Mouse (Mus musculus): Measurements from ENCODE around the gene Senp7. TPM values are rescaled to one million over a fixed set of nuclear protein-coding genes. Genes with fewer than 3 reads are reported as not detected.
"Not testable (repeated sequence)": the region's sequence is repeated elsewhere in the genome, so short reads cannot be mapped to it uniquely, and the experiment has no call there.

Senp7 gene
- polyA plus RNA-seq, 1 experiment from 2014 or later = 37.4 TPM

DNA sequence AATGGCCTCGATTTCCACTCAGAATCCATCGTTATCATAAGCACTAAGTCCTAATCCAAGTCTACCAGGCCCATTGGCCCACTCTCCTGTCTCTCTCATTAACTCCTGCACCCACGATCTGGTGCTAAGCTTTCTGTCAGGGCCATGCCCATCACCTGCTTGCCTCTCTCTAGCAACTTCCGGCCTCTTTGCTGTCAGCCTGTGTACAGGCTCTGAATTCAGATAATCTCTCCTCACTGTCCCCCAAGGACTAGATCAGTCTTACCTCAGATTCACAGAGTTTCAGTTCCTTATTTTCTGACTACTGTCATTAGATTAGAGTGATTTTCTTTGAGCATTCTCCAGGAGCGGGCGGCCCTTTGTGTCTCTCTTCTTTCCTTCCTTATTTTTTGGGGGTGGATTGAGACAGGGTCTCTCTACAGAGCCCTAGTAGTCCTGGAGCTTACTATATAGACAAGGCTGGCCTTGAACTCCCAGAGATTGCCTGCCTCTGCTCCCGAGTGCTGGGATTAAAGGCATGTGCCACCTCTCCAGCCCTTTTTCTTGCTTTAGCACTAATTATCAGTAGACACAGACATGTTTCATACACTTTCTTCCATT, 14.0 kb downstream of the Senp7 start:
- no peaks in the 10 kb centered on the region for H3K36me3 ChIP-seq (ENCODE audit: control insufficient read depth, insufficient read depth, low read length)
- peaks cover 7% of the 10 kb centered on the region; the same call in 1 of the 2 replicates for H3K4me1 ChIP-seq (ENCODE audit: control insufficient read depth, insufficient read depth, low read length)
- ATAC-seq (ENCODE audit: low FRiP score) = no peak
- H3K9me3 ChIP-seq (ENCODE audit: control insufficient read depth, low read length) = no peaks in the 10 kb centered on the region
- DNase-seq (ENCODE audit: low spot score, missing footprints) = peak; percentile 41
- 78% methylated on average over 7 of the region's 7 CpGs for WGBS
- H3K4me2 ChIP-seq = no peak overlapping the region
- no peak overlapping the region for H3K27ac ChIP-seq (ENCODE audit: low read depth, low read length)
- H3K27me3 ChIP-seq (ENCODE audit: control insufficient read depth, insufficient read depth, low read length) = peaks cover 3% of the 10 kb centered on the region; the same call in 1 of the 2 replicates
- no peak overlapping the region for H3K4me3 ChIP-seq (ENCODE audit: low read depth, low read length)
- no peak overlapping the region for H3K9ac ChIP-seq (ENCODE audit: low read length)

DNA sequence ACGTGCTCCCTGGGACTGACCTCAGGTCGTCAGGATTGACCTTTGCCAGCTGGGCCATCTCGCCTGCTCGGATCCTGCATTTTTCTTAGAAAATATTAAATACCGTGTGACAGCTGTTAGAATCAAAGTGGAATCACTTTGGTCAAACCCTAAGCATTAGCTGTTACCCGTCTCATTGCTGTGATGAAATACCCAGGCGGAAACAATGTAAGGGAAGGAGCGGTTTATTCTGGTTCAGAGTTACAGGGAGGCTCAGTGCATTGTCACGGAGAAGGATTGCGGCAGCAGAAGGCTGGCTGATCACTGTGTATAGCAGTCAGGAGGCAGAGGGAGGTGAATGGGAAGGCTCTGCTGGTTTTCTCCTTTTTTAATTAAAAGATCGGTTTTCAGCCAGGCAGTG, 14.8 kb downstream of the Senp7 start:
- H3K36me3 ChIP-seq (ENCODE audit: control insufficient read depth, insufficient read depth, low read length) = no peaks in the 10 kb centered on the region
- ATAC-seq (ENCODE audit: low FRiP score) (peak; percentile 22), DNase-seq (ENCODE audit: low spot score, missing footprints) (peak; percentile 81)
- H3K27me3 ChIP-seq (ENCODE audit: control insufficient read depth, insufficient read depth, low read length) = peaks cover 3% of the 10 kb centered on the region; the same call in 1 of the 2 replicates
- WGBS = 42% methylated on average over 11 of the region's 11 CpGs
- H3K4me3 ChIP-seq (ENCODE audit: low read depth, low read length) = no peak overlapping the region
- H3K27ac ChIP-seq (ENCODE audit: low read depth, low read length) = no peak overlapping the region
- H3K4me2 ChIP-seq = no peak overlapping the region
- H3K9ac ChIP-seq (ENCODE audit: low read length) = no peak overlapping the region
- peaks cover 2% of the 10 kb centered on the region; the same call in 1 of the 2 replicates for H3K4me1 ChIP-seq (ENCODE audit: control insufficient read depth, insufficient read depth, low read length)
- H3K9me3 ChIP-seq (ENCODE audit: control insufficient read depth, low read length) = no peaks in the 10 kb centered on the region

DNA sequence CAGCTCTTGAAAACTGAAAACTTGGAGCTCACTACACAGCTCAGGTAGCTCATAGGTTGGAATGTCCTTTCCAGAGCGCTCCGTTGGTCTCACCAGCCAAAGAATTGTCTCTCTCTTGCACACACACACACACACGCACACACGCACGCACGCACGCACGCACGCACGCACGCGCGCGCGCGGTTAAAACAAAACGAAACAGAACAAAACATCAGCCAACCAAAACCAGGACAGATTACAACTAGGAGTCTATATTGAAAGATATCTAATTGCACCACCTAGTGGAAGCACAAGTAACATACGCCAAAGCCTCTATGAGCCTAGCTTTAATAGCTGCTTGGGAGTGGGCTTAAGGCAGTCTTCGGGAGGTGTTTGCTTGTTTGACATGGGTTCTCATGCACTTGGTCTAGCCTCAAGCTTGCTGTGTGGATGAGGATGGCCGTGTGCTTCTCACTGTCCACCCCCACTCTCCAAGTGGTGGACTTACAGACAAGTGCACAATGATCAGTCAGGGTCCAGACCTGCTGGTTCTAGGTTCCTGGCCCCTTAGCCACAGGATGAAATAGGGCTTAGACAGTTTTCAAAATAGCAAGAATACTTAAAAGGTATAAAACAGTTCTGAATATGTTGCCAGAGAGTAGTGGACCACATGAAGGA, 16.3 kb downstream of the Senp7 start:
- Histone ChIP-seq H3K27me3 (ENCODE audit: control insufficient read depth, insufficient read depth, low read length) (peaks cover 3% of the 10 kb centered on the region; the same call in 1 of the 2 replicates), H3K4me2 (peak overlapping the region; percentile 52), H3K27ac (ENCODE audit: low read depth, low read length) (no peak overlapping the region; the same call in 1 of the 2 replicates), H3K9ac (ENCODE audit: low read length) (peak overlapping the region; percentile 53), H3K4me1 (ENCODE audit: control insufficient read depth, insufficient read depth, low read length) (no peaks in the 10 kb centered on the region), H3K36me3 (ENCODE audit: control insufficient read depth, insufficient read depth, low read length) (no peaks in the 10 kb centered on the region), H3K4me3 (ENCODE audit: low read depth, low read length) (peak overlapping the region; percentile 22; the same call in 1 of the 2 replicates), H3K9me3 (ENCODE audit: control insufficient read depth, low read length) (no peaks in the 10 kb centered on the region)
- DNase-seq (ENCODE audit: low spot score, missing footprints) = peak; percentile 97
- peak; percentile 93 for ATAC-seq (ENCODE audit: low FRiP score)
- WGBS = 5% methylated on average over 20 of the region's 20 CpGs

DNA sequence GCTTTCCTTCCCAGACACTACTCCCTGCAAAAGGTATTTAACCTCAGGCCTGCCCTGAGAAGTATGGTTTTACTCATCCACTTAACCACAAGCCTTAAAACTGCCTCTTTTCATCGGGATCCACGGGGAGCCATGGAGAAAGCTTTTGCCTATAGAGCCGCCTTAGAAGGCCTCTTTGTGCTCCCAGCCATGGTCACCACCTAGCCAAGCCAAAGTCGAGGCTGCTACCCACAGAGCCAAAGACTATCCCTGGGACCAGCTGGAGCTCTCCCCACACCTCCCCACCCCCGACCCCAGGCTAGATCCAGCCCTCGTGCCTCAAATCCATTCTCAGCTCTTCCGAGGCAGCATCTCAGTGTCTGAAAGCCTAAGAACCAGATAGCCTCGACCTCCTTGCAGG, 18.0 kb downstream of the Senp7 start:
- H3K9me3 ChIP-seq (ENCODE audit: control insufficient read depth, low read length) = no peaks in the 10 kb centered on the region
- WGBS = 35% methylated on average over 8 of the region's 8 CpGs

DNA sequence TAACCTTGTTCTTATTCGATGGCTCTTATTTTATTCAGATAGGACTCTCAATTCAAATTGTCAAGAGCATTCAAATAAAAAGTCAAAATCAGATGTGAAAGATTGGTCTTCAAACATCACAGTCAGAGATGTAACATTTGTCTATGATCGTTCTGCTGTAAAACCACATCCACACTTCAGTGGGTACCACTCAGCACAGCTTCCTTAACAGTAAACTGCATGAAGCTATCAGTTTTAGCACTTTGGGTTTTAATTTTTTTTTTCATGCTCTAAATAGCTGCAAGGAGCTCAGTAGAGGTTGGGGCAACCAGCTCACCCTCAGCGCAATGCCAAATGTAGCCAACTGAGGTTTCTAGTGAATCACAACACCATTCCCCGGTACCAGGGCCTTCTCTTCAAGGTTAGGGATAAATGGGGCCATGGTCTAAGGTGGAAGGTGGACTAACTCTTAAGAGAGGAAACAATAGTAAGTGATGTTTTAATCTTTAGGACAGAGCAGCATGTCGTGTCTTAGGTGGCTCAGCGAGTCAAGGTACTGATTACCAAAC, 20.5 kb downstream of the Senp7 start:
- H3K9ac ChIP-seq (ENCODE audit: low read length) = no peak overlapping the region
- no peaks in the 10 kb centered on the region for H3K27me3 ChIP-seq (ENCODE audit: control insufficient read depth, insufficient read depth, low read length)
- H3K4me1 ChIP-seq (ENCODE audit: control insufficient read depth, insufficient read depth, low read length) = no peaks in the 10 kb centered on the region
- no peaks in the 10 kb centered on the region for H3K36me3 ChIP-seq (ENCODE audit: control insufficient read depth, insufficient read depth, low read length)
- DNase-seq (ENCODE audit: low spot score, missing footprints) = peak; percentile 35
- no peak overlapping the region for H3K27ac ChIP-seq (ENCODE audit: low read depth, low read length)
- WGBS = 91% methylated on average over 6 of the region's 6 CpGs
- H3K4me3 ChIP-seq (ENCODE audit: low read depth, low read length) = no peak overlapping the region
- H3K9me3 ChIP-seq (ENCODE audit: control insufficient read depth, low read length) = no peaks in the 10 kb centered on the region
- H3K4me2 ChIP-seq = no peak overlapping the region
- ATAC-seq (ENCODE audit: low FRiP score) = no peak

More for the DNA sequence above, 18.0 kb downstream of the Senp7 start:
- no peak overlapping the region for H3K9ac ChIP-seq (ENCODE audit: low read length)
- H3K27me3 ChIP-seq (ENCODE audit: control insufficient read depth, insufficient read depth, low read length) = peaks cover 3% of the 10 kb centered on the region; the same call in 1 of the 2 replicates
- no peak overlapping the region for H3K27ac ChIP-seq (ENCODE audit: low read depth, low read length)
- no peaks in the 10 kb centered on the region for H3K4me1 ChIP-seq (ENCODE audit: control insufficient read depth, insufficient read depth, low read length)
- H3K4me3 ChIP-seq (ENCODE audit: low read depth, low read length) = no peak overlapping the region
- H3K36me3 ChIP-seq (ENCODE audit: control insufficient read depth, insufficient read depth, low read length) = no peaks in the 10 kb centered on the region
- DNase-seq (ENCODE audit: low spot score, missing footprints) (peak; percentile 31), ATAC-seq (ENCODE audit: low FRiP score) (no peak)
- no peak overlapping the region for H3K4me2 ChIP-seq

DNA sequence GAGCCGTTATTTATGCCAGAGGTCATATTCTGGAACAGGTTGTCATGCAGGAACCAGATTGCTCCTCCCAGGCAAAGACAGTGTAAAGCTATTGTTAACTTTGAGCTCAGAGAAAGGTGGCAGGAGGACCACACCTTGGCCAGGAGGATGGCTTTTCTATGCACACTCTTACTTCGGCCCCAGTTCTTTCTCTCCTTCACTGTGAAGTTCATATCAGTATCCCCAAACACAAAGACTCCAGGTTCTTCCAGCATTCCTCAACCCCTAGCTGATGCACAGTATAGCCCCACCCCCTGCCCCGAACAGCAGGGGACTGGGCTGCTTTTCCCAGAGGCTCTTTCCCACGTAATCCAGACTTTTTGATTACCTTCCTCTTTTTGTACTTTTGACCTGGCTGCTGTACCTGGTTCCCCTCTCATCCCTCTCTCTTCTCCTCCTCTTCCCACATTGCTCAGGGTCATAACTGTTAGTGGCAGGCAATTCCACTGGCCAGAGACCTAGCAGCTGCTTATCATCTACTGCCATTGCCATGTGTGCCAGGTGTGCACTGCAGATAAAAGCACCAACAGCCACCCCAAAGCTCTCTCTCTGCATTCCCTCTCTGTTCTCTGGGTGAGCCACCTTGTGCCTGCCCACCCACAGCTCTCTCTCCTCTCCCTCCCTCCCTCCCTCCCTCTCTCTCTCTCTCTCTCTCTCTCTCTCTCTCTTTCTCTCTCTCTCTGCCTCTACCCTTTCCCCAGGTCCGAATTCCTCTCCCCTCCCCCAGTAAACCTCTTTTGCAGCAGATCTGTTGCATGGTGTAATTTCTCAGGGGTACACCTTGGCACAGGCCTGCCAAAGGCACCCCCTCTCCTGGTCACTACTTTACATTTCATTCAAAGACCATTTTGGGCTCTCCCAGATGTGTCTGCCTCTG, 23.4 kb downstream of the Senp7 start:
- H3K27ac ChIP-seq (ENCODE audit: low read depth, low read length) = no peak overlapping the region
- no peak overlapping the region for H3K4me3 ChIP-seq (ENCODE audit: low read depth, low read length)
- WGBS = 43% methylated on average over 5 of the region's 5 CpGs
- no peaks in the 10 kb centered on the region for H3K27me3 ChIP-seq (ENCODE audit: control insufficient read depth, insufficient read depth, low read length)
- no peaks in the 10 kb centered on the region for H3K36me3 ChIP-seq (ENCODE audit: control insufficient read depth, insufficient read depth, low read length)
- peaks cover 6% of the 10 kb centered on the region for H3K4me1 ChIP-seq (ENCODE audit: control insufficient read depth, insufficient read depth, low read length)
- no peaks in the 10 kb centered on the region for H3K9me3 ChIP-seq (ENCODE audit: control insufficient read depth, low read length)
- DNase-seq (ENCODE audit: low spot score, missing footprints) (peak; percentile 45), ATAC-seq (ENCODE audit: low FRiP score) (no peak)
- H3K9ac ChIP-seq (ENCODE audit: low read length) = no peak overlapping the region
- H3K4me2 ChIP-seq = no peak overlapping the region

DNA sequence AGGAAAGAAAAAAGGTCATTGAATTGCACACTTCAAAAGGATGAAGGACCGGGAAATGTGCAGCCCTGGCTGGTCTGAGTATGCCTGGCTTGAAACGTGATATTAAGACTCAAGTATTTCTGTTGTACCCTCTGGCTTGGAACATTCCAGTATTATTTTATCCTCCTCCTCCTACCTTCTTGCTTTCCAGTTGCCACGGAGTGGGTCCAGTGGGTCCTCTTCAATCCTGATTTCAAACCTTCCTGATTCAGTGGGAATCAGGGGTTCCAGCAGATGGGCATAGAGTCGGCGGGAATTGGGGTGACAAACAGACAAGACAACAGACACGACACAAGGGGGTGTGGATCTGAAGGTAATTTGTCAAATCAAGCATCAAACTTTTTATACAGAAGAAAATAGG, 24.4 kb downstream of the Senp7 start:
- H3K4me2 ChIP-seq = no peak overlapping the region
- no peak overlapping the region for H3K4me3 ChIP-seq (ENCODE audit: low read depth, low read length)
- H3K9ac ChIP-seq (ENCODE audit: low read length) = no peak overlapping the region
- WGBS = 80% methylated on average over 6 of the region's 6 CpGs
- ATAC-seq (ENCODE audit: low FRiP score) = no peak
- H3K4me1 ChIP-seq (ENCODE audit: control insufficient read depth, insufficient read depth, low read length) = peaks cover 9% of the 10 kb centered on the region
- no peaks in the 10 kb centered on the region for H3K9me3 ChIP-seq (ENCODE audit: control insufficient read depth, low read length)
- no peak overlapping the region for H3K27ac ChIP-seq (ENCODE audit: low read depth, low read length)
- DNase-seq (ENCODE audit: low spot score, missing footprints) = peak; percentile 26
- no peaks in the 10 kb centered on the region for H3K36me3 ChIP-seq (ENCODE audit: control insufficient read depth, insufficient read depth, low read length)
- no peaks in the 10 kb centered on the region for H3K27me3 ChIP-seq (ENCODE audit: control insufficient read depth, insufficient read depth, low read length)

DNA sequence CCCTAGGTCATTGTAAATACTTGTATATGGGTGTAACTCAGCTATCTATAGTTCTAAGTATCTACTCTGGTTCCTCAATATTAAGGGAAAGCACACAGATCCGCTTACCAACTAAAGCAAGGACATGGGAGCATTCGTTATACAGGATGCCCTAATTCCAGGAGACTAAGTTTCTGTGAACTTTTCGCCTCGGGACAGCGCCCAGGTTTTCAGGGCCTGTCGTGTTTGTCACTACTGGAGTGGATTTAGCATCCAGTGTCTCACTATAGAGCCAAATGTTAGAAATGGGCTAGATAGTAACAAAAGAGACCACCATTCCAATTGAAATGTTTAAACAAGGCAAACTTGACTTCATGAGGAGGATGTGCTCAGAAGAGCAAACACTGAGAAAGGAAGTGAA, 25.0 kb downstream of the Senp7 start:
- H3K27ac ChIP-seq (ENCODE audit: low read depth, low read length); H3K36me3 ChIP-seq (ENCODE audit: control insufficient read depth, insufficient read depth, low read length); H3K4me3 ChIP-seq (ENCODE audit: low read depth, low read length); H3K27me3 ChIP-seq (ENCODE audit: control insufficient read depth, insufficient read depth, low read length); H3K4me1 ChIP-seq (ENCODE audit: control insufficient read depth, insufficient read depth, low read length); ATAC-seq (ENCODE audit: low FRiP score); H3K4me2 ChIP-seq; H3K9me3 ChIP-seq (ENCODE audit: control insufficient read depth, low read length); H3K9ac ChIP-seq (ENCODE audit: low read length): not testable (repeated sequence)
- WGBS = 90% methylated on average over 6 of the region's 6 CpGs
- peak; percentile 60 for DNase-seq (ENCODE audit: low spot score, missing footprints)

All from midbrain, embryonic 11.5 days (tissue).